Mouse (Mus musculus) E14TG2a.4 (cell line): Measurements from ENCODE around the gene Zfr2.

Source experiments
- CTCF ChIP-seq: conservative IDR thresholded peaks from 2 replicates; pipeline ENCODE4 v1.5.1; 2014; ENCODE audit warnings: low read length
- POU5F1 ChIP-seq: IDR thresholded peaks from 2 replicates; pipeline ENCODE4 v1.6.1; 2014; ENCODE audit warnings: low read length, borderline replicate concordance

- TF ChIP-seq CTCF (no peak), POU5F1 (no peak)
These were observed 16.1 kb upstream of the Zfr2 start for GRCm38 (mm10) chr10:81216810-81217209.
